Mouse (Mus musculus) limb, embryonic 11.5 days (tissue): Measurements from ENCODE around the gene Cavin4. TPM values are rescaled to one million over a fixed set of nuclear protein-coding genes. Genes with fewer than 3 reads are reported as not detected.

Experiments
- ATAC-seq: fragments of 200-750 bp; cut with Nextera tagmentation; 2 replicates; pipeline ENCODE4 v1.8.0; 2017; ENCODE audit warnings: low read depth; ENCODE audit not compliant: insufficient number of reproducible peaks, low FRiP score, low TSS enrichment
- DNase-seq: peaks from one replicate; pipeline ENCODE4 v3.0.0-alpha.2; 2015; ENCODE audit warnings: low spot score
- H3K27ac ChIP-seq: fragments of 300-500 bp; sonication (generic); replicated peaks from 2 replicates; pipeline ENCODE4 v1.5.1; 2014; ENCODE audit warnings: low read depth, mild to moderate bottlenecking, low read length
- H3K27me3 ChIP-seq: fragments of 300-500 bp; sonication (generic); 2 replicates; pipeline ENCODE4 v1.6.1; 2014; ENCODE audit warnings: mild to moderate bottlenecking, low read length, mixed read lengths; ENCODE audit not compliant: control insufficient read depth, insufficient read depth
- H3K36me3 ChIP-seq: fragments of 300-500 bp; sonication (generic); 2 replicates; pipeline ENCODE4 v1.6.1; 2014; ENCODE audit warnings: mild to moderate bottlenecking, low read length, moderate library complexity, mixed read lengths; ENCODE audit not compliant: control insufficient read depth, insufficient read depth
- H3K4me1 ChIP-seq: fragments of 300-500 bp; sonication (generic); 2 replicates; pipeline ENCODE4 v1.6.1; 2014; ENCODE audit warnings: low read length, mixed read lengths; ENCODE audit not compliant: control insufficient read depth, insufficient read depth
- H3K4me2 ChIP-seq: fragments of 300-500 bp; sonication (generic); 2 replicates; pipeline ENCODE4 v1.6.1; 2014; ENCODE audit warnings: low read depth, mild to moderate bottlenecking, moderate library complexity; ENCODE audit not compliant: severe bottlenecking
- H3K4me3 ChIP-seq: fragments of 300-500 bp; sonication (generic); 2 replicates; pipeline ENCODE4 v1.5.1; 2014; ENCODE audit warnings: low read depth, low read length
- H3K9ac ChIP-seq: fragments of 300-500 bp; sonication (generic); 2 replicates; pipeline ENCODE4 v1.6.1; 2014; ENCODE audit warnings: mild to moderate bottlenecking, low read length
- H3K9me3 ChIP-seq: fragments of 300-500 bp; sonication (generic); 2 replicates; pipeline ENCODE4 v1.6.1; 2016; ENCODE audit warnings: low read length; ENCODE audit not compliant: control insufficient read depth
- WGBS: fragments of 180-500 bp; shearing (Covaris S2); extraction: QIAGEN DNeasy Blood & Tissue Kit; methylation state at CpG from one replicate; pipeline ENCODE4 v1.1.7; 2014; 5-methylcytosine and 5-hydroxymethylcytosine counted together
- polyA plus RNA-seq: library from polyadenylated mRNA; unstranded; fragments of >200 nt; fragmentation: Nextera tagmentation; extraction: Ambion mirVana; gene quantifications from 2 replicates; pipeline ENCODE4 v1.2.1, GENCODE M21; 2014

Gene Cavin4
- 1.7 TPM in 2 replicates for polyA plus RNA-seq

DNA sequence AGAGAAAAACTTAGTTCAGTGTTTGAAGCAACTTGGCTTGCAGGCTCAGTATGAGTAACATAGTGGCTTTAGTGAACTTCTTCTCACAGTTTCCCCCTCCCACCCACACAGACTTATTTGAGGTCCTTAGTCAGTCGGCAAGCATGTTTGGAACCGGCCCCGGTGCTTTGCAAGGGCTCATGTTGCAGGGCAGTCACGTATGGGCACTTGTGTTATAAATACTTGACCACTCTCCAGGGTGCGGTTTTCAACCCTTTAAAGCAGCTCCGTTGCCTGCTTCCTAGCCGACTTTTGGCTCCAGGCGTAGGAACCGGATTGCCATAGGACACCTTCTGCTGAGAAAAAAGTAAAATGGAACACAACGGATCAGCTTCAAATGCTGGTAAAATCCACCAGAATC is at the start of gene Cavin4:
Gene Cavin4 (plus strand): TSS at position 244 of the 400 bp plus-strand sequence.
- Histone ChIP-seq H3K9ac (no peak within 1 kb of the TSS), H3K27me3 (no peaks in the 10 kb centered on the region), H3K27ac (no peak within 1 kb of the TSS), H3K4me3 (no peak within 1 kb of the TSS), H3K4me2 (no peak within 1 kb of the TSS), H3K4me1 (no peaks in the 10 kb centered on the region), H3K9me3 (no peaks in the 10 kb centered on the region), H3K36me3 (peaks cover 13% of the 10 kb centered on the region)
- no peak for ATAC-seq
- DNase-seq, result no peak
- 89% methylated on average over 10 of the region's 10 CpGs for WGBS

DNA sequence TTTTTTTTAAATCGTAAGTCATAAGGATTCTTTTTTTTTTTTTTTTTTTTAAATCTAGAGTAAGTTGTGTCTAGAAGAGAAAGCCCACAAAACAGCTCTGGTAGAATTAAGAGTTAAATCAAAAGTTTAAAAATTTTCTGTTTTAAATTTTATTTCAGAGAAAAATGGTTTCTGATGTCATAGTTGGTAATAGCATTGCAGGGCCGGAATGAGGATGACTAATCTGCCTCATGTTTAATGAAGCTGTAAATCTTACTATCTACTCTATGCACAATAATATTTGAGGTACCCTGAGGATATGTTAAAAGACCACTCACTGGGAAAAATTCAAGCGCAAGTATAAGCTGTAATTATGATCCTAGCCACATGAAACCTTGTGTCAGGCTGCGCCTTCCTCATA is 47.8 kb upstream of the Cavin4 start:
- DNase-seq (no peak), ATAC-seq (no peak)
- Histone ChIP-seq H3K9ac (no peak overlapping the region), H3K4me2 (no peak overlapping the region), H3K9me3 (no peaks in the 10 kb centered on the region), H3K27me3 (no peaks in the 10 kb centered on the region), H3K36me3 (peaks cover 6% of the 10 kb centered on the region), H3K4me3 (no peak overlapping the region), H3K27ac (no peak overlapping the region), H3K4me1 (no peaks in the 10 kb centered on the region)
- WGBS, result 95% methylated on average over 4 of the region's 4 CpGs

DNA sequence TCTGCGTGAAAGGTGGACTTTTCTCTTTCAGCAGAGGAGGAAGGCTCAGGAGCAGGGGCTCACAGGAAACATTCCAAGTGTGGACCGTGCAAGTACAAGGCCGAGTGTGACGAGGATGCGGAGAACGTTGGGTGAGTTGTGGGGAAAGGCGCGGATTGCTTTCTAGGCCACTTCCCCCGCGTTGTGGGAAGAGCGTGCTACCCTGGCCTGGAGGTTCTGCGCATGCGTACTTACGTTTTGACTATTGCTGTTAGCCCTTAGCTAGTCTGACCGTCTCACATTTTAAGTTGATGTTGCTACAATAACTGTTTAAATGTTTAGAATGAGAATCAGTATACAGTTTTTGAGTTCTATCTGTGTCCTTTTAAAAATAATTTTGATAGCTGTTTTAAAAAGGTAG is 46.1 kb upstream of the Cavin4 start:
- H3K4me2 ChIP-seq, result no peak overlapping the region
- peaks cover 6% of the 10 kb centered on the region for H3K36me3 ChIP-seq
- DNase-seq (no peak), ATAC-seq (no peak)
- H3K27ac ChIP-seq, result no peak overlapping the region
- no peak overlapping the region for H3K4me3 ChIP-seq
- 96% methylated on average over 15 of the region's 15 CpGs for WGBS
- H3K9me3 ChIP-seq, result no peaks in the 10 kb centered on the region
- H3K9ac ChIP-seq, result no peak overlapping the region
- no peaks in the 10 kb centered on the region for H3K4me1 ChIP-seq
- no peaks in the 10 kb centered on the region for H3K27me3 ChIP-seq

DNA sequence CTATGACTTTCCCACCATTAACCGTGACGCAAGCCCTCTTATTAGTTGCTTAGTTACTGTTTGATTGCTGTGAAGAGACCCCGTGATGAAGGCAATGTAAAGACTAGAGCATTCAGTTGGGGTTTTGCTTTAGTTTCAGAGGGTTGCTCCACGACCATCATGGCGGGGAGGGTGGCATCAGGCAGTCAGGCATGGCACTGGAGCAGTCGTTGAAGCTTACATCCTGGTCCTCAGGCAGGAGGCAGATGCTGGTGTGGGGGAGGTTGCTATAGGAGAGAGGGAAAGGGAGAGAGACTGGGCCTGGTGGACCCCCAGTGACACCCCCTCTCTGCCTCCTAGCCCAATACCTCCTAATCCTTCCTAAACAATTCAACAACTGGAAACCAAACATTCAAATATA is 43.2 kb upstream of the Cavin4 start:
- no peaks in the 10 kb centered on the region for H3K9me3 ChIP-seq
- ATAC-seq, result no peak
- DNase-seq, result no peak
- no peak overlapping the region for H3K4me2 ChIP-seq
- H3K27me3 ChIP-seq, result no peaks in the 10 kb centered on the region
- no peak overlapping the region for H3K9ac ChIP-seq
- no peaks in the 10 kb centered on the region for H3K4me1 ChIP-seq
- H3K36me3 ChIP-seq, result peaks cover 6% of the 10 kb centered on the region; the same call in 1 of the 2 replicates
- no peak overlapping the region for H3K27ac ChIP-seq
- WGBS, result 89% methylated on average over 6 of the region's 6 CpGs
- no peak overlapping the region for H3K4me3 ChIP-seq

DNA sequence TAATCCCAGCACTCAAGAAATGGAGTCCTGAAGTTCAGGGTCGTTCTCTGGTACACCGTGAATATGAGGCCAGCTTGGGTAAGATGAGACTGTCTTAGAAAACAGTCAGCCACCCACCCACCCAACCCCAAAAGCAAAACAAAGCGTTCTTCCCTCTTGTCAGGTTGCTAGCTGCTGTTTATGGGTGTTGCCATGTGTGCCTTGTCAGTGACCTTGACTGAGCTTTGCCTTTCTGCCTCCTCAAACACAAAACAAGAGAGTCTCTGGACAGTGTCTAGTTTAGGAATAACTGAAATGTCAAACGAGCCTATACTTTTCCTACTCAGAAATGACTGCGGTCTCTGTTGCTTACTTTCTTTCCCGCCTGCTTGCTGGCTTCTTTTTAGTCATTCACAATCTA is 41.1 kb upstream of the Cavin4 start:
- no peak overlapping the region for H3K4me2 ChIP-seq
- H3K27ac ChIP-seq, result no peak overlapping the region
- peaks cover 4% of the 10 kb centered on the region; the same call in 1 of the 2 replicates for H3K36me3 ChIP-seq
- H3K4me1 ChIP-seq, result no peaks in the 10 kb centered on the region
- ATAC-seq, result no peak
- H3K27me3 ChIP-seq, result no peaks in the 10 kb centered on the region
- DNase-seq, result no peak
- 88% methylated on average over 6 of the region's 6 CpGs for WGBS
- no peak overlapping the region for H3K4me3 ChIP-seq
- no peak overlapping the region for H3K9ac ChIP-seq
- H3K9me3 ChIP-seq, result no peaks in the 10 kb centered on the region

DNA sequence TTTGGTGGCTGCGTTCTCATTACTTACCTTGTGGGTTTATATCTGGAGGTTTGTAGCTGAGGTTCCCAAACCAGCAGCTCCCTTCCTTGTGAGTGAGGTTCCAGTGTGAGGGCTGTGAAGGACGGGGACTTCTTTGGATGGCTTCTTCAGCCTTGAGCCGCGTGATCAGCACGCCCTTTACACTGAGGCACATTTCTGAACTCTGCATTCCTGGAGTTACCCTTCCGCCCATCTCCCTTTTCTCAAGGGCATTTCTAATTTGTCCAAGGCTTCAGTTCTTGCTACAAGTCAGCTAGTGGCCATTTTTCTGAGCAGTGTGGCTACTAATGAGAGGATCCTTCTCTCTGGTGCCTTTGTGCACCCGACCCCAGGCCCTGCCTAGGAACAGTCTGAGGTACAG is 40.4 kb upstream of the Cavin4 start:
- ATAC-seq, result no peak
- Histone ChIP-seq H3K27me3 (no peaks in the 10 kb centered on the region), H3K36me3 (peaks cover 4% of the 10 kb centered on the region; the same call in 1 of the 2 replicates), H3K9me3 (no peaks in the 10 kb centered on the region), H3K4me2 (no peak overlapping the region), H3K9ac (no peak overlapping the region), H3K4me1 (no peaks in the 10 kb centered on the region), H3K27ac (no peak overlapping the region), H3K4me3 (no peak overlapping the region)
- no peak for DNase-seq
- WGBS, result 94% methylated on average over 7 of the region's 7 CpGs

DNA sequence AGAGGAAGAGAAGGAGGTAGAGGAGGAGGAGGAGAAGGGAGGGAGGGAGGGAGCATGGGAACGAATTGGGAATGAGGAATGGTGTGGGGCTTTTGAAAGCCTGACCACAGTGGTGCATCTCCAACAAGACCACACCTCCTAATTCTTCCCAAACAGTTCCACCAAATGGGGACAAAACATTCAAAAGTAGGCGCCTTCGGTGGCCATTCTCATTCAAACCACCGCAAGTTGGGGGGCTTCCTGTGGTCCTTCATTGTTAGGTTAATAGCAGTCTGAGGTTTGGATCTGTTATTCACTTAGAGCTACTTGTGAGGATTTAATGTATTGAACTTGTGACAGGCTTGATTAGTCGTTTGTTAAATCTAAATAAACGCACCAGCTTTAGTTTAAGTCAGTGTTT is 38.4 kb upstream of the Cavin4 start:
- DNase-seq (no peak), ATAC-seq (no peak)
- no peak overlapping the region for H3K9ac ChIP-seq
- no peaks in the 10 kb centered on the region for H3K4me1 ChIP-seq
- H3K27me3 ChIP-seq, result no peaks in the 10 kb centered on the region
- peaks cover 4% of the 10 kb centered on the region for H3K36me3 ChIP-seq
- H3K27ac ChIP-seq, result no peak overlapping the region
- H3K9me3 ChIP-seq, result no peaks in the 10 kb centered on the region
- no peak overlapping the region for H3K4me2 ChIP-seq
- 92% methylated on average over 6 of the region's 6 CpGs for WGBS
- no peak overlapping the region for H3K4me3 ChIP-seq

DNA sequence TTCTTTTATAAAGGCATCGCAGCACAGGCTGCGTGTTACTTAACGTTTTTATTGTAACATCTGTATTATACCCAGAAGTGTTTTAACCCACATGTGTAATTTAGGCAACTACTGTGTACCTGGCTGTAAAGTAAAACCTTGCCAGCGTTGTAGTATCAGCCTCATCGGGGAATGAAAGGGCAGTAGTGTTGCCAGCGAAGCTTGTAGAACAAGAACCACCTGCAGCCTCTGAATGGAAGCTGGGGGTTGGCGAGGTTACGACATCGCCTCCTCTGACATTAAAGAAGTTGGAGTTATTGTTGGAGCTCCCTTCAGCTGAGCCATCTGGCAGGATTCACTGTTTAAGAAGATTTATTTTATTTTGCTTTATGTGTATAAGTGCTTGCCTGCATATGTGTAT is 37.5 kb upstream of the Cavin4 start:
- H3K4me1 ChIP-seq, result no peaks in the 10 kb centered on the region
- no peaks in the 10 kb centered on the region for H3K27me3 ChIP-seq
- H3K9ac ChIP-seq, result no peak overlapping the region
- no peak overlapping the region for H3K4me3 ChIP-seq
- DNase-seq (no peak), ATAC-seq (no peak)
- no peak overlapping the region for H3K27ac ChIP-seq
- H3K4me2 ChIP-seq, result no peak overlapping the region
- H3K9me3 ChIP-seq, result no peaks in the 10 kb centered on the region
- H3K36me3 ChIP-seq, result peaks cover 4% of the 10 kb centered on the region; the same call in 1 of the 2 replicates
- WGBS, result 92% methylated on average over 9 of the region's 9 CpGs

DNA sequence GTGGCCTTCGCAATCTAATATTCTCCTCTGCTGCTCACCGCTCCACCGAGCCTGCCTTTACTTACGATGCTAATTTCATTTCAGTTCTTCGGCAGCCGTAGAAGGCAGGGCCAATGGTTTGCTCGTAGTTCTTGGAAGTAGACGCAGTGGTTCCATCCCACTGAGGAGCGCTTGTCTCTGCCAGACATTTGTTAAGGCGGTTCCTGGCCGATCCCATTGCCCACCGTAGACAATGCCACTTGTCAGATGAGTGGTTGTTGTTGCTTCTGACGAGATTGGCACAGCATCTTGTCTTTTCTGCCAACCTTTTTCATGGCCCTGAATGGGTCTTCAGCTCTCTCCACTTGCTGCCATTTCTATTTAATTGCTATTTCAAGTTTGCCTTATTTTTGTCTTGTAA is 33.9 kb upstream of the Cavin4 start:
- DNase-seq (no peak), ATAC-seq (no peak)
- 95% methylated on average over 13 of the region's 13 CpGs for WGBS

More for the DNA sequence above, 33.9 kb upstream of the Cavin4 start:
- H3K27ac ChIP-seq, result no peak overlapping the region
- no peaks in the 10 kb centered on the region for H3K9me3 ChIP-seq
- no peak overlapping the region for H3K4me3 ChIP-seq
- H3K4me1 ChIP-seq, result no peaks in the 10 kb centered on the region
- H3K9ac ChIP-seq, result no peak overlapping the region
- H3K27me3 ChIP-seq, result no peaks in the 10 kb centered on the region
- peaks cover 4% of the 10 kb centered on the region; the same call in 1 of the 2 replicates for H3K36me3 ChIP-seq
- H3K4me2 ChIP-seq, result no peak overlapping the region
